Mouse (Mus musculus) layer of hippocampus, adult 8-10 months (tissue): ENCODE measurements around the gene Slc22a18. TPM values are rescaled to one million over a fixed set of nuclear protein-coding genes. Genes with fewer than 3 reads are reported as not detected.
A peak's percentile ranks its signal among the peaks of the same experiment; 100 is the strongest.

Experiments used
- DNase-seq, 2 experiments: peaks; one replicate each; pipeline ENCODE4 v3.0.0; 2022; ENCODE audit warnings: low spot score in 2 of 2
- total RNA-seq, 4 experiments: library from RNA; stranded (reverse); gene quantifications; 2 replicates each; pipeline ENCODE4 v1.2.4; 2022

Gene Slc22a18
- total RNA-seq, 4 experiments from 2014 or later = 0.66 to 1.4 (median 1.4) TPM; not detected in 1

DNA sequence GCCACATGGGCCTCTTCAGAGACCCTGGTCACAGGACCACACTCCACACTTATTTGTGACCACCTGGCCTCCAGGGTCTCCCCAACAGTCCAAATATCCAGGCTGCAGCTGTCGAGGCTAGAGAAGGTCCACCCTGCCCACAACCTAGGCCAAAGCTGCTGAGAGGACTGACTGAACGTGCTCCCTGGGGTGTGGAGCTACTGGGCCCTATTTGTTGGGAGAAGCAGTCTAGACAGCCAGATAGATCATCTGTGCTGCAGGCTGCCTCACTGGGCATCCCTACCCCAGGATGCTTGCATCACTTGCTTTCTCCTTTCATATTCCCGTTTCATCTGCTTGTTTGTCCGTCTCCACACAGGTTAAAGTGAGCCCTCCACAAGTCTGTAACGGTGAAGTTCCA, 11.0 kb upstream of the Slc22a18 start:
- DNase-seq = no peak

DNA sequence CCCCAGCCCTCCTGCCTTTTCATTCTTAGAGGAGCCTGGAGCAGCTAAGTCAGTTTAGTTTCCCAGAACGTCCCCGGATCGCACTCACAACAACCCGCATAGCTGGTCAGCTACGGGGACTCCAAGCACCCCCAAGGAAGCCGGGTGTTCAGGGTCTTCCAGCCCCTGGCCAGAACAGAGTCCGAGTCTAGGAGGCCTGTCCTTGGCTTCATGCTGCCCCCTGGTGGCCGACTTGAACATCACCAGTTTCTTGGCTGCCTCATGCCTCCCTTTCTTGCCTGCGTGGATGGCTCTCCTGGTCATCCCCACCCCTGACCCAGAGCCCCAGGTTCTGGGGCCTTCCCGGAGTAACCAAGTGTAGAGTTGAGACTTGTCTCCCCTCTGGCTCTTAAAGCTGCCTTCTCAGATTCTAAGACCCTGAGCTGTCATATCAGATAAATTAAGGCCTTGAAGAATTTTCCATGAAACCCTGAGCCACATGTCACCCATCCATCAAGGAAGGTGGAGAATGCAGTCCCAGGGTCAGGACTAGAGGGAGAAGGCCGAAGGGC, 9.6 kb upstream of the Slc22a18 start:
- peak; percentile 48 to 70 for DNase-seq

DNA sequence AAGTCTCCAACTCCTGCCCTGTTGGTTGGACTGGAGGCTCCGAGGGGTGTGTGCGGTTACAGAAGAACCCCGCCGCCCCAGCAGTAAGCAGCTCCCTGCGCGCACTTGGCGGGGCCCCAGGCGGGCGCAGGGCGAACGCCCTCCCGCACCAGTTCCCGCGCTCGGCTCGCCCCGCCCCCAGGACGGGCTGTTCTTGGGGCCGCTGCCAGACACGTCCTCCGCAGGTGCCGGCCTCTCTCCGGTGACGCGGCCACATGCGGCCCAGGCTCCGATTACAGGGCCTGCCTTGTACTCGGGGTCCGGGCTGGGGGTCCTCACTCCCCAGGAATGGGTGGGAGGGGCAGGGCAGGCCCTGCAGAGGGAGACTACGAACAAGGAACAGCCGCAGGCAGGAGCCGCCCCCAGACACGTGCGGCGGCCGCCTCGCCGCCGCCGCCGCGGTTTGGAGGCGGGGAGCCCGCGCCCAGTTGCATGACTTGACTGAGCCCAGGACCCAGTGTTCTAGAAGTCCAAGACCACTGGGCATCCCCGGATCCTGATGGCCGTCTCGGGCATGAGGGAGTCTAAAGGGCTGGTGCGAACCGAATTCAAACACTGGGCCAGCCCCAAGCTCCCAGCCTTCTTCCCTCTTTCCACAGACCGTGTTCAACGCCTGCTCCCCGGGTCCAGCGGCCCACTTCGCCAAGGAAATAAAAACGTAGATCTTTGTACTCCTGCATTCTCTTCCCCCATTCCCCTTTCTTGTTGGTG, 8.6 kb upstream of the Slc22a18 start:
- DNase-seq = no peak

DNA sequence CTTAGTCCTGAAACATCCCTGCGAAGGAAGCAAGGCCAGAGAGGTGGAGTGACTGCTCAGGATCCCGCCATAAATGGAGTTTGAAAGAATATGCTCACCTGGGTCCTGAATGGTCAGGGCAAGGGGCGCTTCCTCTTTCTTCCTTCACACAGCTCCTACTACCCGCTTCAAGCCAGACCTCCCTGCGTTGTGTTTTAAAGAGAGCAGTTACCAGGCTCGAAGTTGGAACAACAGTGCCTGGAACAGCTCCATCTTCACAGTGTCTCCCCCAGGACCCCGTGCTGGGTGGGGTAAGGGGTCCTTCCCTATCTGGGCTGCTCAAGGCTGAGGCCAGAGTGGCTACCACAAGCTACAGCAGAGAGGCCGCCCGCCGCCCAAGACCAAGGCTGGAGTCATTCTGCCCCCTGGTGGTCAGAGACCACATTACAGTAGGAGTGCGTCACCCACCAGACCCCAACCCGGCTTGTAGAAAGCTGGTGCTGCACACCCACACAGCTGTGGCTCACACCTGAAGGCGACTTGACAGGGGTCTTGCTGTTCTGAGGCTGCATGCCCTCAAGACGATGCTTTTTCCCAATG, 7.3 kb upstream of the Slc22a18 start:
- peak; percentile 56 to 84 for DNase-seq

DNA sequence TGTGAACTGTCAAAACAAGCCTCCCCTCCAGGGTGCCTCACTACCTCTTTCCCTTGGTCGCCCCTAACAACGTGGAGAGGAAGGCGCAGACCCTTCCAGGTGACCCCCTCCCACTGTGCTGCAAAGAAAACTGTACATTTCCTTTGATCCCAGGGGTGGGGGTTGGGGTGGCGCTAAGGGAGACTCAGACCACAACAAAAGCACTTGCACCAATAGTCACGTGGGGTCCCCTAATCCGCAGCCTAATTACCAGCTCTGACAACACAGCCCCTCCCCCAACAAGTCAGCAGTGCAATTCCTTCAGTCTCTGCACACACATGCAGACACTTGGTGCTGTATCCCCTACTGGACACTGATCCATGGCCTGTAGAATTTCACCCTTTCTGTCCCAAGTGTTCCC, 5.8 kb upstream of the Slc22a18 start:
- no peak for DNase-seq

DNA sequence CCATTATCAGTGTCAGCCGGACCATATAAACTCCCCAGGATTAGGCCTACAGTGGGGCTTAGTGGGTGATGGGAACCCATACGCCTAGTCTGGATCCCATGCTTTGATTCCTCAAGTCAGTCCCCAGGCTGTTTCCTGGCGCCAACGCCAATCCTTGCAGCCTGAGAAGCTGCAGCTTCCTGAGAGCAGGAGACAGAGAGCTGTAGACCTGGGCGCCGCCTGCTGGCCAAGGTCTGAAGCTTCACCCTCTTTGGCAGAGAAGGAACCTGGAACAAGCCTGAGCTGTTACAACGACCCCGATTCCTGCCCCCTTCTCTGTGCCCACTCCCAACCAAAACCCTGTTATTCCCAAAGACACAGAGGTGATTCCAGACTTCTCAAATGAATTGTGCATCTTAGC, 3.6 kb upstream of the Slc22a18 start:
- DNase-seq = peak; percentile 43 to 67

DNA sequence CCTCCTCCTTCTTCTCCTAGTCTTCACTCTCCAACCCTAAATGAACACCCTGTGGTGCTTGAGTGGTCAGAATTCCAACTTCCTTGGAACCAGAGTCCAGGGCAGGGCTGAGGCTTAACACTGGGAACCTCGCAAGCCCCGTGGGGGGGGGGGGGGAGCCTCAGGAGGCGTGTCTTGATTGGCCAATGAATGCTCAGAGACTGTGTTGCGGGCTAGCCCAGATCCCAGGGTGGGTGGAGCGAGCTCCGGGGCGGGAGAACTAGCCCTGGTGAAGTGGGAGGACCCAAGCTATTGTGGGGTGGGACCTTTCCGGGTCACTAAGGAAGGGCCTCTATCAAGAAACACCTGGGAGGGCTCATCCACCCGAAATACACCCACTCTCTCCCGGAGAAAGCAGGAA, 1.3 kb downstream of the Slc22a18 start:
- DNase-seq = no peak

DNA sequence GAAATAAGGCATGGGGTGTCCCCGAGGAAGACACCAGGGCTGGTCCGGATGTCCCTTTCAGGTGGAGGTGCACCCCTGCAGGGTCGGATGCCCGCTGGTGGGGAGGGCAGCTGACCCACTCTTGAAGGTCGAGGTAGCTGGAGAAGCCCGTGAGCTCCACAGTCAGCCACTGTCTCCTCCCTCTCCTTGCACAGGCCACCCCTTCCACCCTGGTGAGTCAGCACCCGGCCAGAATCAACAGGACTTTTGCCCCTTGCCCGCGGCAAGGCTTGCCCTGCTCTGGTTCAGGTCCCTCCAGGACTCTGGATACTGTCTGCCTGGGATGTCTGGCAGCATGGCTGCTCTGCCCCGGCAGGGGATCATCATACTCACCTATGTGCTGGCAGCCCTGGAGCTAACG, 2.3 kb downstream of the Slc22a18 start:
- DNase-seq = no peak

DNA sequence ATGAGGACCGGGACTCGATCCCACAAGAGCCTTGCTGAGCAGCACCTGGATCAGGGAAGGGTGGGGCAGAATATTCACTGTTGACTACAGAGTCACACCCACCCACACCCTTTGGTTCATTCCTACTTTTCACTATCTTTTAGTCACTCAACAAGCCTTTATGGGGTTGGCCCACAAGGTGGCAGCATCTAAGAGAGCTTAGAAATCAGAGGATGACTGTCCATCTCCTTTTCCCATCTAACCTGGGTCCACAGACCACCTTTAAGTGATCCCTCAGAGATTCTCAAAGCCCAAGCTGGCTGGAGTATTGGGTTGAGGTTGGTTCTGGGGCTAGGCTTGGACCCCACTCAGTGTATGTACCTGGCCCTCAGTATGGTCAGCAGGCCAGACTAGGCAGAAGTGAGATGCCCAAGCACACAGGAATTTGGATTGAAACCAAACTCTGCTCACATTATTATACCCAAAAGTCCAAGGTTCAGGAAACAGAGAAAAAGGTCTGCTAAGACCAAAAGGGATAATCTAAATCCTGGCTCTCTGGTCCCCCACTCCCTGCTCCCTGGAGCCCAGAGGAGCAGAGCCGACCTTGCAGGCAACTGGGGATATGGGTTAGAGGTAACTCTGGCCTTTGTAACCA, 3.3 kb downstream of the Slc22a18 start:
- no peak for DNase-seq

DNA sequence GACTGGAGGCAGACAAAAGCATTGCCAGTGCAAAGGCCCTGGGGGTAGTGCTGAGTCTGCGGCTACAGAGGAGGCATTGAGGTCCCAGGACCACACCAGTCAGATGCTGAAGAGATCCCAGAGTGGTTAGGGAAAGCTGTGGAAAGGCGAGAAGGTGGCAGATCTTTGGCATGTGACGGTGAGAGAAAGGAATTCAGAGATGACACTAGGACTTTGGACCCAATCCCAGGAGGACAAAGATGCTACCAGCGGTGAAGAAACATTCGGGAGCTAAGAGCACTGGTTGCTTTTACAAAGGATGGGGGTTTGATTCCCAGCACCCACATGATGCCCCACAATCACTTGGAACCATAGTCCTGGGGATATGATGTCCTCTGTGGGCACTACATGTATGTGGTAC, 4.3 kb downstream of the Slc22a18 start:
- no peak for DNase-seq

DNA sequence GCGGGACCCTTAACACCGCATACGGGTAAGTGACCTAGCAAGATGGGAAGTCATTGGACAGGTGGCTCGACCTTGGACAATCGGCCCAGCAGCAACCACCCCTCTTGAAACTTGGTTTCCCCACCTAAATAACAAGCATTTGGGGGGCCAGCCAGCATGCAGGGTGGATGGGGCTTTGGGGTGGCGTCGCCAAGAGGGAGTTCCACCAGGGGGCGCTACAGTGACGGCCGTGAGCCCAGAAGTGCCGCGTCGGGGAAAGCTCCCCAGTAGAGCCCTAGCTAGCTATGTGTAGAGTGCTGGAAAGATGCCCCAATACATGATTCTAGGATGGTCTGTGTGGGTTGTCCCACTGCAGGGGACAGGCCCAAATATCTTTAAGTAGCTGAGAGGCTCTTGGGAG, 7.0 kb downstream of the Slc22a18 start:
- no peak for DNase-seq

DNA sequence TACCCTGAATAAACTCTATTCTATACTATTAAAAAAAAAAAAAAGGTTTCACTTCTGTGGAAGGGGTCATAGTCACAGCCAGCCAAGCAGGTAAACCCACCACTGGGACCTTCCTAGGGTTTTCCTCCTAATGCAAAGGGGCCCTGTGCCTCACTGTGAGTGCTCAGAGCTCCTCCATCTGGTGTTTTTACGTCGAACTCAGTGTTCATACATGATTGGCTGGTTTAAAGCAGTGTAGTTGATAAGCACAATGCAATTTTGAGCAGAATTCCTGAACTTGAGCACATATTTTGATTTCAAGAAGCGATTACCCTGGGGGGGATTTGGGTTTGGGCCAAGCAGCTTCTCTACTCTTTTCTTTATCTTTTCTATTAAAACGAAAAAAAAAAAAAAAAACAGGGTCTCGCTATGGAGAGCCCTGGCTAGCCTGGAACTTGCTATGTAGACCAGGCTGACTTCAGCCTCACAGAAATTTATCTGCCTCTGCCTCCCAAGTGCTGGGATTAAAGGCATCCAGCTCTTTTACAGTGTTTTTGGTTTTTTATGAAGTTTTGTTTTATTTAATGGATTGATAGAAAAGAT, 8.4 kb downstream of the Slc22a18 start:
- DNase-seq = no peak

DNA sequence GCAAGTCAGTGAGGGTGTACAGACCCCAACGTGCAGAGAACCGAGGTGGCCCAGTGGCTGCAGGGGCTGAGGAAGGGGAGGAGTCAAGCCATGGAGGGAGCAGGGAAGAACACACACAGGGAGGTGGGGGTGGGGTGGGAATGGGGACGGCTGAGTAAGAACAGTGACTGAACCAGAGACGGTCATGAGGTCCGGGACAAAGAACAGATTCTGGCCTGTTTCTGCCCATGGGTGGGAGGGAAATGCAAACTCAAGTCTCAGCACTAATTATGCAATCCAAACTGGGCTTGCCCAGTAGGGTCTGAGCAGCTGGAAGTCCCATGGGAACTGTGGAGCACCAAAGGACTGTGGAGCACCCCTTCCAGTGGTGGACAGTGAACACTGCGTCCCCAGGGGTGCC, 9.0 kb downstream of the Slc22a18 start:
- DNase-seq = no peak

DNA sequence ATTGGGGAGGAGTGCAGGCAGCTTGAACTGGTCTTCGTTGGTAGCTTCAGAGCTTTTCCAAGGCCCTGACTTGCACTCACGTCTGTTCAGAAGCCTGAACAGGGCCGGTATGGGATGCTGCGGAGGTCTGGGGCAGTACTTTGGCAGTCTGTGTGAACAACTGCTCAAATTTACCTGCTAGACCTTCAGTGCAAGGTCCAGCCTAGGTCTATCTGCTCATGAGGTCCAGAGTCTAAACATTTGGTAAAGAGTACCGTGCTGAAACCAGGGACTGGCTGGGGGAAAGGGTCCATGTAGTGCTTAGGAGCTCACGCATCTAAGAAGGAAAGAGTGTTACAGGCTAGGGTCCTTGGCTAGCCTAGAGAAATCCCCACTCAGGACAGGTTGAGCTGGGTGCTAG, 16.2 kb downstream of the Slc22a18 start:
- no peak for DNase-seq

DNA sequence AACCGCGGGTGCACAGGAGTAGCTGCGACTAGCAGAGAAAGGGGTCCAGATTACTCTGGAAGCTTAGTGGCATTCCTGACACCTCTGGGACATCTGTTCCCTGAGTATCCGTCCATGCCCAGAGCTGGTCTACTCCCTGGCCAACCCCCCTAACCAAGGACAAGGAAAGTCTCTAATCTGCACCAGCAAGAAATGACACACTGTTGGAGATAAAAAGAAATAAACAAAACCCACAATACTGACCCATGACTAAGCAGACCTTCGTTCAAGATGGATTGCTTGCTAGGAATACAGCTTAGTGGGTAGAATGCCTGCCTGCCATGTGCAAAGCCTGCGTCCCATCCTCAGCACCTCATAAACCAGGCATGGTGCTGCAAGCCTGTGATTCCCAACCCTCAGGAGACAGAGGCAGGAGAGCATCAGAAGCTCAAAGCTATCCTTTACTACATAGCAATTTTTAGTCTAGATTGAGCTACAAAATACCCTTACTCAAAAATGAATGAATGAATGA, 20.1 kb downstream of the Slc22a18 start:
- no peak for DNase-seq

DNA sequence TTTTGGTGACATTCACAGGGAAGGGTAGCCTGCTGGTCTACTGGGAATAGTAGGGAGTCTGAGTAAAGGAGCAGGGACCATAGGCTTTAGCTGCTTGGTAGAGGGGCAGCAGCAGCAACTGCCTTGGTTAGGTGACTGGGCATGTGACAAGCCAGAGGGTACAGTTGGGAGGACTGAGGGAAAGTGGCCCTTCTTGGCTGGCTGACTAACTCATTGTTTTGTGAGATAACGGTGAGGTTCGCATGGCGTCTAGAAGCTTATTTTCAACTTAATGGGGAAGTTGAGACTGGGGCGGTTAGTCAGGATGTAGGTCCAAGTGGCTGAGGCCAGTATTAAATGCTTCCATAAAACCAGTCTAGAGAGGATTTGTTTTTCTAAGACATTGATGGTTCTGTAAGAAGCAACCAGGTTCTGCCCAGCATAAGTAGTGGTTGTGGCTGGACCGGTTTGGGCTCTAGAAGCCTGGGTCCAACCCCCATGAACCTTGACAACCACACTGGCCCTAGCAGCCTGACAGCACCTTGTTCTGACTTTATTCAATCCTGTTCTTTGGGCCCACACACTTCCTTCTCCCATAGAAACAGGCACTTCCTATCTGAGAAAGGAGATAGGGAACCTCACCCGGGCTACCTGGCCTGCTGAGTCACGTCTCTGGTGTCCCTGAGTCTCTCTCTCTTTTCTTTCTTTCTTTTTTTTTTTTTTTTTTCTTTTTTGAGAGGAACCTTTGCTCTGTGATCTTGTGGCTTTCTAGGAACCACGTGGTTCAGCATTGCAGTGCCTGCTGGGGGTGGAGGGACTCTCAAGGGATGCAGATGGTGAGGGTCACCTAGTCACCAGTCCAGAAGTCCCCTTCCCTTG, 21.8 kb downstream of the Slc22a18 start:
- no peak for DNase-seq

DNA sequence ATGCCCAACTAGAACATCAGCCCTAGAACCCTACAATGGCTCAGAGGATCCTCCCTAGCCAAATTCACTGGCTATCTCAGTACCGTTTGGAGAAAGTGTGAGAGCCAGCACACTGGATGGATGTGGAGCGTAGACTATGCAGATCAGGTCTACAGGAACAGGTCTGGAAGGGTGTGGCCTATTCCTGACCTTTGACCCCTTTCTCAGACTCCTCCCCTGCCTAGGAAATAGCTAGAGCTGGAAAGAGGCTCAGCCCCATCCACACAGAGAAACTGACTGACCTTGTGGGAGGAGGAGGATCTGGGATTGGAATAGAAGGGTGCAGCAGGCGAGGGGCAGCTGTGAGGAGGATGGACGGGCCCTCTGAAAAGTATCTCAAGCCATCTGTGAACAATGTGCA, 25.0 kb downstream of the Slc22a18 start:
- no peak for DNase-seq

DNA sequence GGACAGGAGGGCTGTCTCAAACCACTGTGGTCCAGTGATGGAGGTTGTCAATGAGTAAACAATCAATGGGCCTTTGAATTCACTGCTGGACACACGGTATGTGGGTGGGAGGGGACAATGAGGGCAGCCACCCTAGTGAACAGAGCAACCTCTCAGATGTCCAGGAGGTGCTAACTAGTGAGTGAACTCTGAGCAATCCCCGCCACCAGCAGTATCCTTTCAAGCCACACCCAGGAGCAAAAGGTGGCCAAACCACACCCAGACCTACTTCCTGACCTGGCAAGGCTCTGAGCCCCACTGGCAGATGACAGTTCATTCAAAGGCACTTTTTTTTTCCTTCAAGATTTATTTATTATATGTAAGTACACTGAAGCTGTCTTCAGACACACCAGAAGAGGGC, 27.4 kb downstream of the Slc22a18 start:
- no peak for DNase-seq

DNA sequence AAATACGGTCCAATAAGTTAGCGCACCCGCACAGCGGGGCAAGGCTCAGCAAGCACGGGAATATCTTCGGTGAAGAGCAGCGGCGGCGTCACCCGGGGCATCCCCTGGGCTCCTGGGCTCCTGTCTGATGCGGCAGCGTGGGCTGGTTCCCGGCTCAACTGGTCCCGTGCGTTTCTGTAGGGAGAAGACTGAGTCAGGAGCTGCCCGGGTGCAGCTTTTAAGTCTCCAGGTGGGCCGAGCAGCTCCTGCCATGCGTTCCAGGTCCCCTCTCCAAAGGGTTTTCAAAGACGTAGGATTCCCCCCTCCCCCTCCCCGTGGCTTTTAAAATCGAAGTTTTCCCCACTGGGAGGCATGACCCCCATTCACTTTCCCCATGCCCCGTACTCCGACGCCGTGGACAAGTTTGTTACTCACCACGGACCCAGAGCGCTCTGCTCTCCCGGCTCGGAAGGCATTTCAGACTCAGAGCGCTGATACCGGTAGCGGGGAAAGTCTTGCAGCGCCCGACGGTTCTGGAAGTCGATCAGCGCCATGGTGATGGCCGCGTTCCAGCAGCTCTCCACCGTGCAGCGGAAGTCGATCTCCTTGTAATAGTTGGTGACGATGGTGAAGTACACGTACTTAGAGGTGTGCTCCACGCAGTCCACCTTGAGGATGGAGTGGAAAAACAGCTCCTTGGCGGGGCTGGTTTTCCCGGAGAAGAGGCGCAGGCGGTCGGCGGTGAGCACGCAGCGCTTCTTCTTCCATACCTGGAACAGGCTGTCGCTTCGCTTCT, 28.3 kb downstream of the Slc22a18 start:
- DNase-seq = peak in 1 of 2 experiments; percentile 16
